Mouse (Mus musculus) layer of hippocampus, adult 2 months (tissue): ENCODE data around the gene Zdhhc17. TPM values are rescaled to one million over a fixed set of nuclear protein-coding genes. Genes with fewer than 3 reads are reported as not detected.
A peak's percentile ranks its signal among the peaks of the same experiment; 100 is the strongest.

Source experiments
- DNase-seq, 2 experiments: peaks; one replicate each; pipeline ENCODE4 v3.0.0; 2022; ENCODE audit warnings: low spot score in 2 of 2
- H3K27ac ChIP-seq: fragments of 200-600 bp; 2 replicates; pipeline ENCODE4 v1.8.1; 2022
- H3K4me3 ChIP-seq: fragments of 200-600 bp; 2 replicates; pipeline ENCODE4 v1.8.1; 2022; ENCODE audit warnings: mild to moderate bottlenecking
- CTCF ChIP-seq: fragments of 200-600 bp; conservative IDR thresholded peaks from 2 replicates; pipeline ENCODE4 v1.8.1; 2022; ENCODE audit warnings: antibody characterized with exemption, mild to moderate bottlenecking, moderate library complexity
- total RNA-seq, 2 experiments: library from RNA; stranded (reverse); gene quantifications; 2 replicates each; pipeline ENCODE4 v1.2.3; 2021

Zdhhc17 gene
- total RNA-seq, 2 experiments from 2014 or later = 105 to 110 TPM

DNA sequence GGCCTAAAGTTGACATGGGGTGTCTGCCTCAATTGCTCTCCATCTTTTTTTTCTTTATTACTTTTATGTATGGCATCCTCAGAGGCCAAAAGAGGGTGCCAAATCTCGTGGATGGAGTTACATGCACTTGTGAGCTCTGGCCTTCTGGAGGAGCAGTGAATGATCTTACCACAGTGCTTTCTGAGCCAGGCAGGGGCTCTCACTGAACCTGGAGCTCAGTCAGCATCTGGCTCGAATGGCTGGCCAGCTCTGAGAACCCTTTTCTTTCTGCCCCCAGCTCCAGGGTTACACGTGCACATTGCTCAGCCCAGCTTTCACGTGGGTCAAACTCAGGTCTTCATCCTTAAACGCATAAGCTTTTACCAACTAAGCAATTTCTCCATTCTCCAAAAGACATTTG is 16.7 kb downstream of the Zdhhc17 start:
- TF ChIP-seq CTCF = no peak
- H3K27ac ChIP-seq = no peak overlapping the region

DNA sequence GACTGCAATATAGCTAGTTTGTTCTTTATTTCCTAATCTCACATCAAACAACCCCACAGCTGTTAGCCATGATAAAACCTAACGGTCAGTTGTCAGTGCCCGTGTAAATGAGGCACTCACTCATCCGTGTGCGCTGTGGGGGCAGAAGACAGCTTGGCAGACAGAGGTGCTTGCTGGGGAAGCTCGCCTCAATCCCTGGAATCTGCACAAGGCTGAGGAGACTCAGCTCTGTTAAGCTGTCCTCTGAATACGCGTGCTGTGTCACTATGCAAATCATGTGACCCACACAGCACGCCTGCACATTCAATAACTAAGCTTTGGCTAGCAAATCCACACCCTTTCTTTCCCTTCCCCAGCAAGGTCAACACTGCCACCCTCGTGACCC is 17.9 kb downstream of the Zdhhc17 start:
- H3K27ac ChIP-seq = peak overlapping the region; percentile 43
- H3K4me3 ChIP-seq = no peak overlapping the region
- TF ChIP-seq CTCF = no peak
- DNase-seq = no peak

More for the DNA sequence above, 16.7 kb downstream of the Zdhhc17 start:
- DNase-seq = no peak
- no peak overlapping the region for H3K4me3 ChIP-seq

DNA sequence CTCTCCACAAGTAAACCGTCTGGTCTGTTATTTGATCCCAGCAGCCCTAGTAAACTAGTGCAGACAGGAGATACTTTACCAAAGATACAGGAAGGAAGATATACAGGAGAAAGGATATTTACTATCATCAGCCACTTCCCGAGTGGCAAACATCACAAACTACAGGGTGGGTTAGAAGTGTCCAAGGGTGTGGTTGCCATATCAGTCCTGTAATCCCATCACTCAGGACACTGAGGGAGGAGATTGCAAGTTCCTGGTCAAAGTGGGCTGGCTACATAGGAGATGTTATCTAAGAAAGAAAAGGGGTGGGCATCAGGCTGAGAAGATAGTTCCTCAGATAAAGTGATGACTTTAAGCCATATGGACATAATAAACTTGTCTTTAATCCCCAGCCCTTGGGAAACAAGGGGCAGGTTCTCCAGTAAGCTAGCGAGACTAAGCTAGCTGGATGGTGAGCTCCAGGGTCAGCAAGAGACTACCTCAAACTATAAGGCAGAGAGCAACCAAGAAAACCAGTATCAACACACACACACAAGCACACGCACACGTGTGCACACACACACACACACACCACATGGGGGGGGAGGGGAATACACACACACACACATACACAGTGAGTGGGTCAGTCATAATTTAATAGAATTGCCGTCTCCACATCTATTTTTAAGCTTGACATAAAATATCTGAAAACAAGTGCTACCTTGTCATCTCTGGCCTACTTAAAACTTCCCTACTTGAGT is 18.5 kb downstream of the Zdhhc17 start:
- no peak overlapping the region for H3K4me3 ChIP-seq
- DNase-seq = no peak
- peak overlapping the region; percentile 43 for H3K27ac ChIP-seq
- no peak for TF ChIP-seq CTCF

DNA sequence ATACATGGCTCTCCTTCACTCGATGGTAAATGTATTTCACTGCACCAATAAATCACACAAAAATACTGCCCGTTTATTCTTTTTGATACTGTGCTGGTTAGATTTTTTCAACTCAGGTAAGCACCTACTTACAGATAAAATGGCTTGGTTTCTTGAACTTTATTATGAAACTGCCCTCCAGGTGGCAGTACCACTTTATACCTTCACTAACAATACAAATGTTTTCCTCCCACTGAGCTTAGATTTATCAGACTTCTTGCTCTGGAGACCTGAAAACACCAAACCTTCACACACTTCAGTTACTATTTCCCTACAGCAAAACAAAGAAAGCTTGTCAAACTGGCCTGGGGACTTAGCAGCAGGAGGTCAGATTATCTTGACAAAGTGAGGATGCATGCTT is 20.2 kb downstream of the Zdhhc17 start:
- Histone ChIP-seq H3K4me3 (no peak overlapping the region), H3K27ac (no peak overlapping the region)
- no peak for DNase-seq
- TF ChIP-seq CTCF = peak; percentile 75

DNA sequence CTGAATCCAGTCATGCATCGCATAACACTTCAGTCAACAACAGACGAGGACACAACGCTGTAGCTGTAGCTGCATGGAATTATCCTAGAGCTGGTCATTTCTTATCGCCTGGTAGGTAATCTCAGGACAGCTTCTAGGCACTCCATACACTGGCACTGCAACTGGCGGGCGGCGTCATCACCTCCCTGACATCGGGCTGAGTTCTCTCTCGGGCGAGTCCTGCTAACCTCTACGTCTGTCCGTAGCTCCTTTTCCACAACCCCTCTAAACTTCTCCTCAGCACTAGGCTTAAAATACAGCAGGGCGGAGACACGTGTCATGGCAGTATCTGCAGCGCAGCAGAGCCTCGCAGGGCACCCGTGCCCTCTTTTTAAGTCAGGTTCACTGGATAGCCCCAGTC is 23.3 kb downstream of the Zdhhc17 start:
- no peak for TF ChIP-seq CTCF
- Histone ChIP-seq H3K27ac (no peak overlapping the region), H3K4me3 (no peak overlapping the region)
- no peak for DNase-seq

GRCm38 (mm10) chr10:110982771-110983170 is 27.2 kb downstream of the Zdhhc17 start:
- no peak overlapping the region for H3K4me3 ChIP-seq
- H3K27ac ChIP-seq = no peak overlapping the region
- no peak for TF ChIP-seq CTCF
- DNase-seq = no peak

- Histone ChIP-seq H3K4me3 (no peak overlapping the region), H3K27ac (no peak overlapping the region)
- TF ChIP-seq CTCF = no peak
- DNase-seq = no peak
Measured at GRCm38 (mm10) chr10:110980441-110980840, 29.5 kb downstream of the Zdhhc17 start.

DNA sequence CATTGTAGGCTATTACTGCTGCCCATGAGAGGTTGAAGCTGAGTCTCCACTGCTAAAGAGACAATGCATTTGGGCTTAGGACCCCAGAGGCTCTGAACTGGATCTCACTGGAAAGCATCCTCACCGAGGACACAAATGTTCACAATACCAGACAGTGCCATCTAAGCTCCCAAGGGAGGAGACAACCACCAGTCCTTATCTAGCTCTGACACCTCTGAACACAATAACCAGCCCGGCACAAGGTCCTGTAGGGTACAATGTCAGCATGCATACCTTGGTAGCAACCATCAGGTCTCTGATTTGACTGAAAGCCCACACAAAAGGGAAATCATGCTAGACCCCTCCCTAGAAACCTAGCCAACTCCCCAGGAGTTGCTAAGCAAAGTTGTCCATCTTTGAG is 30.5 kb downstream of the Zdhhc17 start:
- TF ChIP-seq CTCF = no peak
- no peak overlapping the region for H3K27ac ChIP-seq
- DNase-seq = no peak

DNA sequence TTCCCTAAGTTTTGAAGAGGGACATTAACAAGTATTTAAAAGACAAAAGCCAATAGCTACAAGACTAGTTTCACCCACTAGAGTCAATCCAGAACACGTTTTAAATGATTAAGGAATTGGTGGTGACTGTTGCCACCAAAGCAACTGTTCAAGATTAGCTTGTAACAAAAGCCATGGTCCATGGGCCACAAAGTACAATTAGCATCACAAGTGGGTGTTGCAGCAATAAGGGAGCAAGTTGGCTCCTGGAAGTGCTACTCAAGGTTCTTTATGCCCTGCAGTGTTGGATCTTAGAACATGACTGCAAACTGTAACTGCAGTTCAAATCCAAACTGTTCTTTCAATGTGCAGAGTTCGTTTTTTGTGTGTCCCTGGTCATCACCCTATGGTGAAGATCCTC is 32.6 kb downstream of the Zdhhc17 start:
- no peak overlapping the region for H3K27ac ChIP-seq
- no peak overlapping the region for H3K4me3 ChIP-seq
- no peak for TF ChIP-seq CTCF
- no peak for DNase-seq

More for the DNA sequence above, 30.5 kb downstream of the Zdhhc17 start:
- no peak overlapping the region for H3K4me3 ChIP-seq

DNA sequence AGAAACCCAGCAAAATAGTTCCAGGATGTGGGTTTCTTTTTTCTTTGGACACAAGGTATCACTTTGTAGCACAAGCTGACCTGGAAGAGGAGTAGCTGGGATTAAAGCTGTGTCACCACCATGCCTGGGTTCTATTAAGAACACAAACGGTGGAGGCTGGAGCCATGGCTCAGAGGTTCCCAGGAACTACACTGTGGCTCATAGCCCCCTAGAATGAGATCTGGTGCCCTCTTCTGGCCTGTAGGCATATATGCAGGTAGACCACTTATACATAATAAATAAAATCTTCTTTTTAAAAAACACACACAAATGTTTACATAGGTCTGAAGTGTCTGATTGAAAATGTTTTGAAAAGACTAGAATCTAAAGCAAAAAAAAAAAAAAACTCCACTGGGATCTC is 33.9 kb downstream of the Zdhhc17 start:
- peak; percentile 87 for TF ChIP-seq CTCF
- no peak overlapping the region for H3K27ac ChIP-seq
- DNase-seq = peak in 1 of 2 experiments; percentile 56
- no peak overlapping the region for H3K4me3 ChIP-seq

- Histone ChIP-seq H3K4me3 (no peak overlapping the region), H3K27ac (no peak overlapping the region)
- no peak for DNase-seq
- TF ChIP-seq CTCF = no peak
Measured at GRCm38 (mm10) chr10:110974885-110975284, 35.1 kb downstream of the Zdhhc17 start.

GRCm38 (mm10) chr10:110974463-110974862 is 35.5 kb downstream of the Zdhhc17 start:
- peak; percentile 22 to 53 for DNase-seq
- H3K4me3 ChIP-seq = no peak overlapping the region
- no peak overlapping the region for H3K27ac ChIP-seq
- peak; percentile 88 for TF ChIP-seq CTCF

GRCm38 (mm10) chr10:110971998-110972397 is 37.9 kb downstream of the Zdhhc17 start:
- TF ChIP-seq CTCF = no peak
- H3K27ac ChIP-seq = no peak overlapping the region
- no peak for DNase-seq
- H3K4me3 ChIP-seq = no peak overlapping the region

GRCm38 (mm10) chr10:110971483-110971882 is 38.5 kb downstream of the Zdhhc17 start:
- Histone ChIP-seq H3K27ac (no peak overlapping the region), H3K4me3 (no peak overlapping the region)
- no peak for DNase-seq
- TF ChIP-seq CTCF = no peak
